Mouse (Mus musculus): ENCODE results near the gene Ncam1.

- TF ChIP-seq CTCF (IDR thresholded peaks at IDR 0.05; ENCODE audit: insufficient read depth, low read depth, low read length) (no peak), POLR2A (IDR thresholded peaks at IDR 0.05; ENCODE audit: insufficient read depth, low read depth, low read length) (no peak)
These were observed 140.3 kb downstream of the Ncam1 start for GRCm38 (mm10) chr9:49658381-49658856.

Data from olfactory bulb, adult 2 months (tissue).